Mouse (Mus musculus): ENCODE results near the gene Lnp1.
"Not testable (repeated sequence)": the region's sequence is repeated elsewhere in the genome, so short reads cannot be mapped to it uniquely, and the experiment has no call there.

Gene Lnp1

GRCm38 (mm10) chr16:56928023-56928422 is at the start of gene Lnp1:
TSS of gene Lnp1 (minus strand) at chr16:56928061.
- DNase-seq (ENCODE audit: low spot score in 2 of 2) = peak in 1 of 2 experiments; percentile 3

DNA sequence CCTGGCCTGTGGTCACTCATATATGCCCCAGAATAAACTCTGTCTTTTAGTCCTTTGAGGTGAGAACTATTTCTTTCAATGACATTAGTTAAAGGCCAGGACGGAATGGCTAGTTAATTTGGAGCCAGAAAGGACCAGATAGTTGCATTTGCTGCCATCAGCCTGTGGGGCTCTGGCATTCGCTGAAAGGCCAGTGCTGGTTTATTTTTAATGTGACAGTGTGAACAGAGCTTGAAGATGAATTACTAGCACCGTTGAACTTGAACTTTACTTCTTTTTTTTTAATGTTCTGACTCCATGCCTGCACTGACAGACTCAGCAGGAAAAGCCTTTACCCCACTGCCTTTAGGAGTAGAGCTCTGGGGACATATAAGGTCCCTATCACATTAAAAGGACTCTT is 46.8 kb upstream of the Lnp1 start:
- DNase-seq (ENCODE audit: low spot score in 2 of 2) = no peak

- DNase-seq (ENCODE audit: low spot score in 2 of 2) = not testable (repeated sequence)
Measured at GRCm38 (mm10) chr16:56958311-56958710, 30.4 kb upstream of the Lnp1 start.

- DNase-seq (ENCODE audit: low spot score in 2 of 2) = no peak
Measured at GRCm38 (mm10) chr16:56949085-56949484, 21.2 kb upstream of the Lnp1 start.

- DNase-seq (ENCODE audit: low spot score in 2 of 2) = no peak
Measured at GRCm38 (mm10) chr16:56942341-56942740, 14.5 kb upstream of the Lnp1 start.

DNA sequence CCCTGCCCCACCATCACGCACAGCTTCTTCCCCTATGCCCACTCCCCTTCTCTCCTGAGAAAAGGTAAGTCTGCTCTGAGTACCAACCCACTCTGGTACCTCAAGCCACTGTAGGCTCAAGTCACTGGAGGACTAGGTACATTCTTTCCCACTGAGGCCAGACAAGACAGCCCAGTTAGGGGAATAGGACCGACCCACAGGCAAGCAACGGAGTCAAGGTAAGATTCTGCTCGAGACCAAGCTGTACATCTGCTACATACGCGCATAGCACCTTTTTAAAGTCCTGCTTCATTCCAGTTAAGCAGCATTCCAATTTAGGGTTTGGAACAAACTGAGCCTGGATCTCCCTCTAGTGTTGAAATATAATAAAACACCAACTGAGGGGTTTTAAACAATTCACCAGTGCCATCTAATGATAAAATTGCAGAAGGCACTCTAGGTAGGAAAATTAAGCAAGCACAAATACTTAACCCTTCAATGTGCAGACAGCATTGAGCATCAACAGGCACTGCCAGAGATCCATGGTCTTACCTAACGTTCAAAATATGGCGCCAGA is 7.7 kb downstream of the Lnp1 start:
- peak in 1 of 2 experiments; percentile 2 for DNase-seq (ENCODE audit: low spot score in 2 of 2)

DNA sequence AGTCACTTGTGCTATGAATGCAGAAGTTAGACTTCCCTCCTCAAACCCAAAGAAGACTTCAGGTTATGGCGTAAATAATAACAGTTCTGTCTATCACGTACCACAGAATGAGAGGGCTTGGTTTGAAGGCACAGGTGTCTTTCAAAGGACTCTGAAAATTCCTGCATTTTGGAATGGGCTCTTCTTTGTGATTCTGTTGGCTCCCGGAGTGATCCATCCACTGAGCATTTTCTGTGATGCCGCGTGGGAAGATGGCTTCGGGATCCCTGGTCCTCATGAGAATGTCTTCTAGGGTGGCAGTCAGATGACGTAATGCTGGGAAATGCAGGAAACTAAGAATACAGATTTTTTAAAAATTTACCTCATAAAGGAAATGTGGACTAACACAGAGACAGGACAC is 10.6 kb downstream of the Lnp1 start:
- DNase-seq (ENCODE audit: low spot score in 2 of 2) = no peak

GRCm38 (mm10) chr16:56908986-56909385 is 18.9 kb downstream of the Lnp1 start:
- no peak for DNase-seq (ENCODE audit: low spot score in 2 of 2)

DNA sequence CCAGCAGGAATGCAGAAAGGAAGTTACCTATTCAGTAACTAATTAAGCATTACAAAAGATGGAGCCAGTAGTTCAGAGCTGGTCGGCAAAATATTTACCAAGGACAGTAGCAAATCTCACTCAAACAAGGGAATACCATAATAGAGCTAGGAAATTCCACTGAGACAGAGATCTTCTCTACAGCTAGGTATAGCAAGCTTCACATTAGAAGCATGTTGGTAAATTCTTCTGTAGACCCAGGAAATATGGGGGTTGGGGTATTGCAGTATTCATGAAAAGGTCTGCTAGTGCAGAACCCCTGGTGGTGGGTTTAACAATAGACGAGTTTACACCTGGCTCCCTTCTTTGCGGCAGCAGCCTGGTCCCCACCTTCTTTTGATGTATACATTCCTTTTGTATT is 25.7 kb downstream of the Lnp1 start:
- not testable (repeated sequence) for DNase-seq (ENCODE audit: low spot score in 2 of 2)

GRCm38 (mm10) chr16:56891583-56891982 is 36.3 kb downstream of the Lnp1 start:
- DNase-seq (ENCODE audit: low spot score in 2 of 2) = no peak

GRCm38 (mm10) chr16:56886616-56887116 is 41.2 kb downstream of the Lnp1 start:
- no peak for DNase-seq (ENCODE audit: low spot score in 2 of 2)

GRCm38 (mm10) chr16:56885824-56886615 is 41.8 kb downstream of the Lnp1 start, which contains the start of gene Tmem45a:
TSS of gene Tmem45a (minus strand) at chr16:56886166.
- peak; percentile 61 to 83 for DNase-seq (ENCODE audit: low spot score in 2 of 2)

- DNase-seq (ENCODE audit: low spot score in 2 of 2) = no peak
Measured at GRCm38 (mm10) chr16:56884811-56885210, 43.0 kb downstream of the Lnp1 start.

DNA sequence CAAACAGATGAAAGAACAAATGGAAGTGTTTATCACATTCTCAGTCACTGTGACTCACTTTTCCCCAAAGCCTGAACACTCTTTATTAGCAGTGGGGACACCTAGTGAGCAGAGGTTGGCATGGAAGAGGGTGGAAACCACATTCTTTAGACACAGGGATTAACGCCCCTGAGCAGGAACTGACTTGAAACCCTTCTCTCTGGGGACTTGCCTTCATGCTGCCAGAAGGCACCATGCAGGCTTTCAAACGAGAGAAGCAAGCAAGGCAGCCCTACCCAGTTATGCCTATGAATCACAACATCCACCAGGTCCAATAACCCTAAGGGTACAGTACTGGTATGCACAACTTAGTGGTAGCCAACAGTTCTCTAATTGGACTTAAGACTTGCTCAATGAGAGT is 54.5 kb downstream of the Lnp1 start:
- no peak for DNase-seq (ENCODE audit: low spot score in 2 of 2)

- no peak for DNase-seq (ENCODE audit: low spot score in 2 of 2)
Measured at GRCm38 (mm10) chr16:56870458-56870857, 57.4 kb downstream of the Lnp1 start.

DNA sequence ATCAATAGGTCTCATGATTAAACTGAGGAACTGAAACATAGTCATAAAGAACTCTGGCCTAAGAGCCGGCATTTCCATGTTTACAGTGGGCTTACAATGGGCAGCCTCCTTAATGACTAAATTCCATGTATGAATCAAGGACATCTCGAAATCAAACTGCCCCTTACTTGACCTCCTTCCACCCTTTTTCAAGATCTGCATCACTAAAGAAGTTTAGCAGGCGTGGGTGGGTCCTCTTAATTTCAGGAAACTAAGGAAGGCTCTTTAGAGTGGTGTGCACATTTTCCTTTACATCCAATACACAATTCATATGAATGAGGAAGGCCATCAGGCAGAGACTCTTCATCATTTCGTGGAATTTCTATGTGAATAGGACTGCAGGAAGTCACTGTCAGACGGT is 59.5 kb downstream of the Lnp1 start:
- no peak for DNase-seq (ENCODE audit: low spot score in 2 of 2)

DNA sequence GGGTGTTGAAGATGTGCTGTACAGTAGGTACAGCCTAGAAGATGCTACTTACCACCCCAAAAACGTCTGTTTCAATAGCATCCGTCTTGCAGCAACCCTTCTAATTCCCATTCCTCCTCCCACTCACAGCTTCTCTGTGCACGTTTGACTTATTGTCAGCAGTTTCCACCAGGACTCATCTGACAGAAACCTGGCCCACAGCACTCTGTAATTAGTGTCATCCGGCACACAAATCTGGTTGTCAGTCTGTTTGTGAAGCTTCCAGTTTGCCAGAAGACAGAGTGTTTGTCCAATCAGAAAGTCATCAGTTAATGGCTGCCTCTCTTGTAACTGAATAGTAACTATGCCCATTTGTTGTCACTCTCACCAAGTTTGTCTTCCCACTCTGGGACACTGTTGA is 60.3 kb downstream of the Lnp1 start:
- no peak for DNase-seq (ENCODE audit: low spot score in 2 of 2)

Measured in cerebellum, postnatal 4 days (tissue).